In genomic region chr12:106245178-106245840, GRCm38 (mm10) we compare ENCODE assay signal across 18 mouse cellular contexts.
DNase-seq lines count a peak whose midpoint lies in the region; ATAC-seq lines count a peak whose summit lies in the region.
"Had no signal": no experiment of that assay in that cellular context is flagged by ENCODE, and none has a peak within 500 bp of the region (broad histone marks: within the 10 kb centered on the region; RNA-seq: fewer than 3 reads in every experiment).

No protein-coding gene starts in this region.

- H3K27me3 ChIP-seq in forebrain, embryonic 10.5 days (ENCODE audit: poor library complexity, severe bottlenecking) = 0 out of 2 replicates have a peak, but pooled peaks cover 5% of the 10 kb centered on the region
- H3K27me3 ChIP-seq in forebrain, embryonic 16.5 days (replicated peaks; ENCODE audit: control insufficient read depth, insufficient read depth, low read length) = no peaks in the 10 kb centered on the region
- H3K27me3 ChIP-seq in midbrain, embryonic 11.5 days (ENCODE audit: control insufficient read depth, insufficient read depth, low read length) = no peaks in the 10 kb centered on the region
- no peaks in the 10 kb centered on the region for H3K27me3 ChIP-seq in midbrain, embryonic 15.5 days (replicated peaks)

- no peaks in the 10 kb centered on the region for H3K36me3 ChIP-seq in forebrain, embryonic 10.5 days (replicated peaks)
- H3K36me3 ChIP-seq in forebrain, embryonic 16.5 days (ENCODE audit: control insufficient read depth, insufficient read depth) = no peaks in the 10 kb centered on the region
- no peaks in the 10 kb centered on the region for H3K36me3 ChIP-seq in midbrain, embryonic 11.5 days (ENCODE audit: control insufficient read depth, insufficient read depth, low read length)
- no peaks in the 10 kb centered on the region for H3K36me3 ChIP-seq in midbrain, embryonic 15.5 days (replicated peaks)
- H3K36me3 ChIP-seq: embryonic facial prominence, embryonic 13.5 days; heart, embryonic 13.5 days; hindbrain, embryonic 15.5 days had no signal

- DNase-seq in forebrain, embryonic 10.5 days (ENCODE audit: extremely low spot score, low spot score) = peak; percentile 35
- DNase-seq in midbrain, embryonic 11.5 days (ENCODE audit: low spot score, missing footprints) = peak; percentile 90
- DNase-seq in embryo, embryonic 10.5 days (ENCODE audit: low spot score) = peak; percentile 44
- no peak for DNase-seq in Muller cell, postnatal 12 days (ENCODE audit: inconsistent ontology term)
- no peak for DNase-seq in kidney, adult 11 months
- DNase-seq: cerebellum, adult 18-20 months; cerebellum, adult 9-11 months; cerebellum, postnatal 36 days; gastrocnemius, adult 2 months; gastrocnemius, postnatal 25 days; heart, postnatal 36 days had no signal

- H3K9ac ChIP-seq in forebrain, embryonic 16.5 days (replicated peaks; ENCODE audit: low read depth, low read length) = no peak overlapping the region
- H3K9ac ChIP-seq in midbrain, embryonic 11.5 days (ENCODE audit: low read length) = no peak overlapping the region
- no peak overlapping the region for H3K9ac ChIP-seq in midbrain, embryonic 15.5 days
- H3K9ac ChIP-seq: embryonic facial prominence, embryonic 13.5 days; heart, embryonic 13.5 days; hindbrain, embryonic 15.5 days had no signal

- H3K9me3 ChIP-seq in forebrain, embryonic 10.5 days = no peaks in the 10 kb centered on the region
- no peaks in the 10 kb centered on the region for H3K9me3 ChIP-seq in forebrain, embryonic 16.5 days (ENCODE audit: control insufficient read depth, low read length)
- H3K9me3 ChIP-seq in midbrain, embryonic 11.5 days (ENCODE audit: control insufficient read depth, low read length) = no peaks in the 10 kb centered on the region
- no peaks in the 10 kb centered on the region for H3K9me3 ChIP-seq in midbrain, embryonic 15.5 days
- H3K9me3 ChIP-seq: embryonic facial prominence, embryonic 13.5 days; heart, embryonic 13.5 days; hindbrain, embryonic 15.5 days had no signal

- no peak for ATAC-seq in forebrain, embryonic 16.5 days
- peak; percentile 83 for ATAC-seq in midbrain, embryonic 11.5 days (ENCODE audit: low FRiP score)
- no peak for ATAC-seq in midbrain, embryonic 15.5 days (replicated peaks)
- ATAC-seq: activated CD4-positive, CD25-positive, alpha-beta regulatory T cell, adult 4 months; Patski had no signal

- peaks cover 37% of the 10 kb centered on the region for H3K4me1 ChIP-seq in forebrain, embryonic 10.5 days
- peaks cover 5% of the 10 kb centered on the region for H3K4me1 ChIP-seq in forebrain, embryonic 16.5 days (replicated peaks; ENCODE audit: control insufficient read depth, insufficient read depth, low read length)
- peaks cover 29% of the 10 kb centered on the region for H3K4me1 ChIP-seq in midbrain, embryonic 11.5 days (ENCODE audit: control insufficient read depth, insufficient read depth, low read length)
- peaks cover 9% of the 10 kb centered on the region; the same call in 1 of the 2 replicates for H3K4me1 ChIP-seq in midbrain, embryonic 15.5 days
- H3K4me1 ChIP-seq: embryonic facial prominence, embryonic 13.5 days; heart, embryonic 13.5 days had no signal

- H3K4me2 ChIP-seq in forebrain, embryonic 16.5 days (ENCODE audit: low read length) = no peak overlapping the region
- H3K4me2 ChIP-seq in midbrain, embryonic 11.5 days = no peak overlapping the region
- no peak overlapping the region for H3K4me2 ChIP-seq in midbrain, embryonic 15.5 days
- H3K4me2 ChIP-seq: embryonic facial prominence, embryonic 13.5 days; heart, embryonic 13.5 days; hindbrain, embryonic 15.5 days had no signal

- 46% methylated on average over 10 of the region's 10 CpGs for WGBS in forebrain, embryonic 10.5 days
- WGBS in forebrain, embryonic 16.5 days = 25% methylated on average over 10 of the region's 10 CpGs
- 12% methylated on average over 10 of the region's 10 CpGs for WGBS in midbrain, embryonic 11.5 days
- WGBS in midbrain, embryonic 15.5 days = 12% methylated on average over 10 of the region's 10 CpGs

- H3K4me3 ChIP-seq in forebrain, embryonic 10.5 days = no peak overlapping the region
- no peak overlapping the region for H3K4me3 ChIP-seq in forebrain, embryonic 16.5 days (replicated peaks; ENCODE audit: low read length)
- no peak overlapping the region for H3K4me3 ChIP-seq in midbrain, embryonic 11.5 days (ENCODE audit: low read depth, low read length)
- H3K4me3 ChIP-seq in midbrain, embryonic 15.5 days = no peak overlapping the region
- H3K4me3 ChIP-seq: embryonic facial prominence, embryonic 13.5 days; gastrocnemius, adult 2 months; heart, embryonic 13.5 days; hindbrain, embryonic 15.5 days had no signal

- peak overlapping the region; percentile 51 for H3K27ac ChIP-seq in forebrain, embryonic 10.5 days
- H3K27ac ChIP-seq in forebrain, embryonic 16.5 days (ENCODE audit: low read length) = no peak overlapping the region
- peak overlapping the region; percentile 30; the same call in 1 of the 2 replicates for H3K27ac ChIP-seq in midbrain, embryonic 11.5 days (ENCODE audit: low read depth, low read length)
- H3K27ac ChIP-seq in midbrain, embryonic 15.5 days = no peak overlapping the region
- H3K27ac ChIP-seq: embryonic facial prominence, embryonic 13.5 days; gastrocnemius, adult 2 months; heart, embryonic 13.5 days; hindbrain, embryonic 15.5 days had no signal

Comparison
In these comparisons a context has a peak if more than half of its experiments do, and no peak if none do; other contexts are left out.
1. H3K27ac ChIP-seq: peak in forebrain, embryonic 10.5 days (single experiment) and midbrain, embryonic 11.5 days (single experiment); none in forebrain, embryonic 16.5 days (single experiment) and midbrain, embryonic 15.5 days (single experiment).
2. DNase-seq: peak in forebrain, embryonic 10.5 days (single experiment), midbrain, embryonic 11.5 days (single experiment) and embryo, embryonic 10.5 days (single experiment); none in Muller cell, postnatal 12 days (single experiment) and kidney, adult 11 months (single experiment).